Mouse (Mus musculus) skeletal muscle tissue, adult 2 months (tissue): ENCODE measurements at regions not wholly inside any gene's neighbourhood (a gene's known extent, or its start where the extent isn't known, plus 50 kb on each side); places are given as distances from the start of the nearest gene placed in this dataset.

Experiments
- DNase-seq: peaks from one replicate; pipeline ENCODE4 v3.0.0-alpha.2; 2012; ENCODE audit warnings: low read depth, low spot score

DNA sequence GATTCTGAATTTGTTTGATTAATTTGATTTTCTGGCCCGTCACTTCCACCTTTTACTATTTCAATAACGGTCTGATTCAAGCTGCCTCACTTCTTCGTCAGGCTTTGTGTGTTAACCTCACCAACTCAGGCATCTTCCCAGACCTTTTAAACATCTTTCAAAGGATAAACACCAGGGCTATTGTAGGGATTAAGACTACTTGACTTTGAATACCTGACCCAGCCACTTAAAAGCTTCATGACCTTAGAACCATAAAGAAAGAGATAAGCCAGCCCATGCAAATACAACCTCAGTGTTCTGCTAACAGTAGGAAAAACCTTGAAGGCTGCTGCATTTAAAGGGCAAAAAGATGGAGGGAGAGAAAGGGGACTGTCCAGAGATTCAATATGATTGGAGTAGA, 386.9 kb upstream of the Castor2 start:
- no peak for DNase-seq

DNA sequence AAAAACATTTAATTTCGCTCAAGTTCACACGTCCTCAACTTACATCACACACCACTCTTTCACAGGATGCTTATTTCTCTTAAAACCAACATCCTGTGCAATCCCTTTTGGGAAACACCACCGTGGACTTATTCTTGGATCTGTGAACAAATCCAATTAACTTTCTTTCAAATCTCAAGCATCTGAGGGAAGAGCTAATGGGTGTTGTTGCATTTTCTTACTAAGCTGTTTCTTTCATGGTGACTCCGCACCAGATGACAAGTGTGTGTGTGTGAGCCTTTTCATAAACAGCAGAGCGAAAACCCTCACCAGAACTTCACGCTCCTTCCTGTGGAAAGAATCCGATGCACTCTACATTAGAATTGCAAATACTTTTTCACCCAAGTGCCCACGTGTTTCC, 390.6 kb upstream of the Castor2 start:
- no peak for DNase-seq

DNA sequence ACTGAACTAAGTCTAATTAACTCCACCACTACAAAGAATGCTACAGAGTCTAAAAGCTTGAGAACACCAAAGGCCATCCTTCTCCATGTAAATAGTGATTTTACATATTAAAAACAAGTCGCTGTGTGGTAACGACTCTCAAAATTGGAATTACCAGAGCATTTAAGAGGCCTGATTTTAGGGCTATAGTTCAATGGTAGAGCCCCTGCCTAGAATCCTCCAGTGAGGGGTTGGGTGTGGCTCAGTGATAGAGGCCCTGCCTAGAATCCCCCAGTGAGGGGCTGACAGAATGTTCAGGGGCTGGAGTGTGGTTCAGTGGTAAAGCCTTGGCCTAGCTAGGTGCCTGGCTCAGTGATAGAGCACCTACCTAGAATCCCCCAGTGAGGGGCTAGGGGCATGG, 413.3 kb upstream of the Castor2 start:
- no peak for DNase-seq

DNA sequence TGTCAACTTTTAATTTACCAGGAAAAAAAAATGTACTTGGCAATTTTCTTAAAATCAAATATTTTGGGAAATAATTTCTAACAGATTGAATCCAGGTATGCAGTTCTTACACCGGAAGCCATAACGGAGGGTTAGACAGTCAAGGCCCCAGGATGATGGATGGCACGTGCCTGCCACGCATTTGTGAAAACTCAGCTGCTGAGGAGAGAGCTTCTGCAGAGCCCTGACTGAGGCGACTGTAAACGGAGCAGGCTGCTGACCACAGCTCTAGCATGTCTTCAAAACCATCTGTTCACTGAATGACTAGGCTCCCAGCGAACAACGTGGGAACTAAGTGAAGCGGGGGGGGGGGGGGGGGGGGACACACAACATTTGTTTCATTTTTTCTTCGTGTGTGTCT, 416.5 kb upstream of the Castor2 start:
- no peak for DNase-seq

DNA sequence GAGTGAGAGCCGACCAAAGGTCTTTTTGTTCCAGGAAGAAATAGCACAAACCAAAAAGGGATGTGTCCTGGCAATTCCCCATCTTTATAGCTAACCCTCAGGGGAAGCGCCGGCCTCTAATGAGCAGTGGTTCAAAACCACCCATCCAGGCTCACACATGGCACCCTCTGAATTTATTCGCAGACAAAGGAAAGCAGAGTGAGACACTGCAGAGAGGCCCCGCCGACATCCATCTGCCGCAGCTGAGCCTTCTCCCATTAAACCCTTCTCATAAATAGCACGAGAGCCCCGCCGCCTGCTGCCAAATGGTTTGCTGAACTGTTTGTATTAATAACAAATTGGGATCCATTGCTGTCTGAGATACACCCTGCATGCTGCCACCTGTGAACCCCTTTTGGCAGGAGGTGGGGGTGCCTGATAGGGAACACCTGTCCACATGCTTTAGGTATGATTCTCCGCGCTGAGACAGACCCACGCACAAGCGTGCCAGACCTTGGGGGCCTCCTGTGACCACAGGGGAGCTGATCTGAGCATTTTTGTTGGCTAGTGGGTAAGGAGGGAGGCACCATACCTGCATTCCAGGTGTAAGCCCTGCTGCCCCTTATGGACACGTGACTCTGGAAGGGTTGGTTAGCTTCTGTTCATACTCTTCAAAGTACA, 422.6 kb upstream of the Castor2 start:
- no peak for DNase-seq

DNA sequence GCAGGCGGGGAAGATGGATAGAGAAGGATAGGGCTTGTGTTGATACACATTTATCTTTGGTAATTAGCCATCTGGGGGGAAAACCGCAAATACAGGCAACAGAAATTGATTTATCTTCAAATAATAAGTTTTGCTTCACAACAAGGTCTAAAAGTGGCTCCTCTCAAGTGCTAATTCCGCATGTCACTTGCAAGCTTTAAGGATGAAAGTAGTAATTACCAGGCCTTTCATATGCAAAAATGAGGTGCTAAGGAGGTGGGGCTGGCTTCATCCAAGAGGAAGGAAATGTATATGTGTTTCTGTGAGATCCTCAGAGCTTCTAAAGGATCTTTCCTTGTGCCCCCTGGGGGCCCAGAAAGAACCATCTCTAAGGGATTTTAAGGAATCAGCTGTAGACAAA, 423.9 kb upstream of the Castor2 start:
- DNase-seq: no peak

DNA sequence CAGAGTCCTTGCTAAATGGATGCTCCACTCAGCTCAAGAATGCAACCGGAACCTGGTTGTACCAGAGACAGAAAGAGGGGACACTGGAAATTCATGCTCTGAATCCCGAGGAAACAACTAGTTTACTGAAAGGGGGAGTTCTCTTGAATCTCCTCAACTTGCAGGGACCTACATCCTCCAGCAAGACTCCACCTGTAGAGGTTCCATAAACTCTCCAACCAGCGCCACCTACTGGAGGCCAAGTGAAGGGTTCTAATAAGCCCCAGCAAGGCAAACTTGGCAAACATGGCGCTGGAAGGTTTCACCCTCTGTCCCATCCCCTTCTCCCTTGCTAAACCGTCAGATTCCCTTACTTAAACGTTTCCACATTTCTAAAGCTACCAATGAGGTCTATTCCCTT, 433.0 kb upstream of the Castor2 start:
- DNase-seq: peak; percentile 3

DNA sequence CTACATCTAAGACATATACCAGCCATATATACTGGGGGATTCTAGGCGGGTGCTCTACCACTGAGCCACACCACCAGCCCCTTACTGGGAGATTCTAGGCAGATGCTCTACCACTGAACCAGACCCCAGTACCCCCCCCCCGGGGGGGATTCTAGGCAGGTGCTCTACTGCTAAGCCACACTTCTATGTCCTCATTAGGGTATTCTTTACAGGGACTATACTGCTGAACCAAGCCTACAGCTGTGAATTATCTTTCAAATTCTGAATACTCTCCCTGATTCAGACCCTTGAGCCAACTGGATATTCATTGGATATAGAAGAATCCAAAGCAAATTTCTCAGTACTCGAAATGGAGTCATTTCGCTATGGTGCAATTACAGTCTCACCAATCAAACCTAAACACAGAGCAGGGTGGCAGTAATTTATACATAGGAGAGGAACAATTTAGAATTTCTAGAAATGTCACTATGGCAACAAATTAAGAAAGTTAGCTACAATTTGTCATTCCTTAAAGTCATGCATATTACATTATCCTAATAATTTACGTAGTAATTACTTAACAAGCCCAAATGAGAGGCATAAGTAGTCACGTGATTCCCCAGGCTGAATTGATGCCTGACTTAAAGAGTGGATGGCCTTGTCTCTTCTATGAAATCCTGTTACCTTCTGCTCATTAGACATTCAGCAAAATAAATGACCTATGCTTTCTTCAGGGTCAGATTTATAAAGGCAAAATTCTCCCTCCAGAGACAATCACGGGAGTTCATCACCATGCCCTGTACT, 436.8 kb upstream of the Castor2 start:
- no peak for DNase-seq

DNA sequence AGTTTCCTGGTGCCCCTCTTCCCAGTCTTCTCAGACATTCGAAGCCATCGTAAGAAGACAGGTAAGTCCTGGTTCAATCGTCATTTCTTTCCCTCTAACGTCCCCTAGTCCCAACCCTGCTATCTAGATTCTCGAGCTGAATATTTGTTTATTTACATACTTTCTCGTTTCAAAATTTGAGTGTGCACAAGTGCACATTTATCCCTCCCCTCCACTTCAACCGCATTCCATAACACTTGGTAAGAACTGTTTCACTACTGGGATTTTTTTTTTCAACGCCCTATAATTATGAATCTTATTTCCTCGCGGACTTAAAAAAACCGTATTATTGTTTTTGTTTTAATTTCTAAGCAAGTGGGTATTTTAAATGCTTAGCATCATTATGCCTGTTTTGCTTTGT, 439.2 kb upstream of the Castor2 start:
- DNase-seq: no peak

DNA sequence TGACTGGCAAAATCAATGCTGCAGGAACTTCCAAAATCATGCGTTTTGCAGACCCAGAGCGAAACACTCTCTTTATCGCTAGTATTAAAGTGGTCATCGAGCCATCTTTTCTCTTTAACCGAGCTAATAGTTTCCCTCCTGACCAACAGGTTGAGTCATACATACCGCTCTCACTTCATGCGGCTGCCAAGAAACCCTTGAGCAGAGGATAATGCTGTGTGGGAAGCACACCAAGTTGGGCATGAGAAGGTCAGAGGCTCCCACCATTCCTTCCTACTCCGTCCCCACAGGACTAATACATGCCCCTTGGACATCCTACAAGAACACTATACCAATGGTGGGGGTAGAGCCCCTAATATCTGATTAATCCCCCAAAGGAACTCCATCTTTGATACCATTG, 442.7 kb upstream of the Castor2 start:
- DNase-seq: no peak

DNA sequence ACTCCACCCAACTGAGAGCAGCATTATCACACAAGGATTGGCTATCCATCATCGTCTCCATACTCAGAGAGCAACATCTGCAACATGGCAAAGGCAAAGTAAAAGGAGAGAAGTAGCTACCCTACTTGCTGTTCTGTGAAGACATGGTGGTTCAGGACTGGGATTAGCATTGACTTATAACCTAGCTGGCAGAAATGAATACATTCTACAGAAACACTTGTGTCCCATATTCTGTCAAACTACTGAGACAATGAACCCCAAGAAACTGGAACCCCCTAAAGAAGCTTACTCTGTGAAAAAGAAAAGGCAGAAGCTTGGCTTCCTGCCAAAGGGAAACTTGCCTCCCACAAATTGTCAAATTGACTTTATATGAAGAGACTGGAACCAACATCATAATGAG, 446.1 kb upstream of the Castor2 start:
- DNase-seq: no peak

DNA sequence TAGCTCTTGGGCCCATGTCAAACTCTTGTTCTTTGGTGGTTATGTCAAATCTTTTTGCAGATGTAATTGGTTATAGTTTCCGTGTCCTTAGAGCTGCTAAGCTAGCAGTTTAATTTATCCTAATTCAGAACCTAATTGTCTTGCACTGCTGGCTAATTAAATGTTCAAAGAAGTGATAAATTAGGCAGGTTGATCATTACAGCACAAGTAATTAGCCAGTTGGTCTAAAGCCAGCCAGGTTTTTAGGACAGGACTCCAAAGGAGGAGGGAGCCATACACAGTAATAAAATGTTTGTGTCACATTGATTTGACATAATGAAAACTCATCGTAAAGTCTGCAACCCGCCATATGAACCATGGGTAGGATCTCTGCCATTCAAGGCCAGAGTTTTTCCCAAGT, 449.3 kb upstream of the Castor2 start:
- DNase-seq: no peak

DNA sequence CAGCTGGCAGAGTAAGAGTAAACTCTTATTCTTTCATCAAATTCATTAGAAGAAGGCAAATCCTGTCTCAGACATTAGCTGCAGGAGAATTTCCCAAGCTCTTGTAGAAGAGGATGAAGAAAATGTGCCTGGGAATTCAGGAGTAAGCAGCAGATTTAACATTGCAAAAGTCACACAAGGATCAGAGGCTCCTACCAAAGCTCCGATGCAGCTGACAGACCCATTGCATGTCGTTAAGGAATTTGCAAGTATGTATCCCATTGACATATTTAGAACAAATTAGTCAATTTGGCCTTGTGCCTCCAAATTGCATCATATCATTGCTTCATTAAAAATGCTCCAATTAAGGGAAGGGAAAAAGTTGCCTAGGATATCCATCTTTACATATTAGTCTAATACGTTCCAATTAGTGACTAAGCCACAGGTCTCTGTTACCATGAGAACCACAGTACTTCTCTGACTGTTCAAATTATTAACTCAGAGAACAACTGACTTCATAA, 453.8 kb upstream of the Castor2 start:
- no peak for DNase-seq

DNA sequence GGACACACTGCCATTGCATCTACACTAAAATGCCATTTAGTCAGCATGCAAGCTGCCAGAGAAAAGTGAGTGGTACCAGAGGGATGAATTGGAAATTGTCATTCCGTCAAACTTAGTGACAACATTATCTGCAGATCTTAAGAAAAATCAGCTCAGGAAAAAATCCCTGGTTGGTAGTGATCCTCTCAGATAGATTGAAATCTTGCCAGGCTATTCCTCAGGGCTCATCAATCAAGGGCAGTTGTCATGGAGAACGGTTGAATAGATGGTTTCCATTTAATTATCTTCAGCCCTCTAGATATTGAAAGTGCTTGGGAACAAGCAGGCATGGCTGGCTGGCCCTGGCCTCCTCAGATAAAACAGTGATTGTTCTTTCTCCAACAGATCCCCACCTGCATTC, 456.2 kb upstream of the Castor2 start:
- DNase-seq: no peak

DNA sequence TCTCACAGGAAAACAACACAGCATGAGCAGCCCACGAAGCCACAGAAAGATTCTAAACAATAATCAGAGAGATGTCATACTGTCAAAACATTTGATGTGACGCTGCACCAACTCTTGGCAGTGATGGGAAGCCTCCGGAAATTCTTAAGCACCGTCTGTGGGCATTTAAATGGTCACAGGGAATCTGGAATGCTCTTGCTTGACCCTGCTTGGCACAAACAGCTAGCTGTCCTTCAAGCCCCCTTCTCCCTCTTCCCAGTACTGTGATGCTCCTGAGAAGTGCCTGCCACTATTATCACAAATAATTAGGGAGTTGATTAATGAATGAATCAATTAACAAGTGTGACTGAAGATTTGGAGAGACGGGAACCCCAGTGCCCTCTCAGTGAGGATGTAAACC, 465.0 kb upstream of the Castor2 start:
- DNase-seq: no peak

DNA sequence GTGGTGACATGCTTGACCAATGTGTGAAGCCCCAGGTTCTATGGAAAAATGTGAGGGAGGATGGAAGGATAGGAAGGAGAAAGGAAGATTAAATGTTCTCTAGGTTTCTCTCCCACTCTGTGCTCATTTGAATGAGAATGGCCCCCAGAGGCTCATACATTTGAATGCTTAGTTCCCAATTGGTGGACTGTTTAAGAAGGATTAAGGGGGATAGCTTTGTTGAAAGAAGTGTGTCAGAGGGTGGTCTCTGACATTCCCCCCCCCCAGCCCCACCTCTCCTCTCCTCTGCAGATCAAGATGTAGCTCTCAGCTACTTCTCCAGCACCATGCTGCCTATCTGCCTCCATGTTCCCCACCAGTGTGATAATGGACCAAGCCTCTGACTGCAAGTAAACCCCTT, 467.7 kb upstream of the Castor2 start:
- no peak for DNase-seq

DNA sequence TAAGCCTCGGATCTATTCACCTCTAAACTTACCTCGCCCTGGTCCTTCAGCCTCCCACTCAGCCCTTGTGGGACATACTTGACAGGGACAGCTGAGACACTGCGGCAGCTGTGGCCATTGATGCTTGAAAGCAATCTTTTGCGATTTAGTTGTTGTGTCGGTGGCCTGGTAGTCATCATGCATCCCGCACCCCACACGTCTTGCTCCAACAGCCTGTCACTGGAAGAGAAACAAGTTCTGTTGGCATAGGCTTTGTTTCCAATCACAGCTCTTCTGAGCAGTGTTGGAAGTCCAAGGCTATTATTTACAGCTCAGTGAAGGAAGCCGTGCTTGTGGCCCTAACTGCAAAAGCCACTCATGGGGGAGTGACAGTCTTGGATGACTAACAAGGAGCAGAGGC, 480.2 kb upstream of the Castor2 start:
- DNase-seq: no peak

DNA sequence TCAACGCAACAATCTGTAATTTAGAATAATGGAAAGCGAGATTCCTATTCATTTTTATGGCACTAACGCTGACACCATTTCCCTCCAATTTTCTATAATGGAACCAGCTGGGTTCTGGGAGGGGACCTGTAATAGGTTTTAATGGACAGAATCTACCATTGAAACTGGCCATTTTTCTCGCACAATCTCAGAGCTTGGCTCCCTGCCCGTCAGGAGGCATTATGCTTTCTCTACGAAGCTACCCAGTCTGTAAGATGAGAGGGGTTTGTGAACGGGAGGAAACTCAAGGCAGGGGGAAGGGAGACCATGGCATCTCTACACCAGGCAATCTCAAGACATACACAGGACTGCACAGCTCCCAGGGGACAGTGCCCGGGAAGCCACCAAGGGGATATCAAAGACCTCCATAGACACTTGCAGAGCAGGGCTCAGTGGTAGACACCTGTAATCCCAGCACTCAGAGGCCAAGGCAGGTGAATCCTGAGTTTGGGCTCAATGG, 498.2 kb upstream of the Castor2 start:
- no peak for DNase-seq

DNA sequence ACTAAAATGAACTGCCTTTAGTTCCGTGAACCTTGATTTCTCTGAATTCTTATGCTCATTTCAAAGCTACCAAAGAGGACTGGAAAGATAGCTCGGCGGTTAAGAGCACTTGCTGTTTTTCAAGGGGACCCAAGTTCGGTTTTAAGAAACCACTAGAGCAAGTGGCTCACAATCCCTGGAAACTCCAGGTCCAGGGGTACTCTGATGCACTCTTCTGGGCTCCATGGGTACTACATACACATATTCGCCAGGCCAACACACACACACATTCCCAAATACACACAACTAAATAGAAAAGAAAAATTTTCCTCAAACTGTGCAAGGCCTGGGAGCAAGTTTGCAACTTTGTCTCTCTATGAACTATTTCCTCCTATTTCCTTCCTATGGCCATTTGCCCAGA, 498.9 kb upstream of the Castor2 start:
- no peak for DNase-seq

DNA sequence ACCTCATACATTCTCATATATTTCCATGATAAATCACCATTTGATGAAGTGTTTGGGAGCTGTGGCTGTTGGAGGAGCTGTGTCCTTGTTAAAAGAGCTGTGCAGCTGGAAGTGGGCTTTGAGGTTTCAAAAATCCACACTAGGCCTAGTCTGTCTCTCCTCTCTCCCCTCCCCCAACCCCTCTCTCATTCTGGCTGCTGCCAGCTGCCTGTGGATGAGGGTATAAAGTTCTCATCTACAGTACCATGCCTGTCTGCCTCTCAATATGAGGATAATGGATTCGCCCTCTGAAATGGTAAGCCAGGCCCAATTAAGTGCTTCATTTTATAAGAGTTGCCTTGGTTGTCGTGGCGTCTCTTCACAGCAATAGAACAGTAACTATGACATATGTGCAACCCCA, 501.4 kb upstream of the Castor2 start:
- DNase-seq: no peak

DNA sequence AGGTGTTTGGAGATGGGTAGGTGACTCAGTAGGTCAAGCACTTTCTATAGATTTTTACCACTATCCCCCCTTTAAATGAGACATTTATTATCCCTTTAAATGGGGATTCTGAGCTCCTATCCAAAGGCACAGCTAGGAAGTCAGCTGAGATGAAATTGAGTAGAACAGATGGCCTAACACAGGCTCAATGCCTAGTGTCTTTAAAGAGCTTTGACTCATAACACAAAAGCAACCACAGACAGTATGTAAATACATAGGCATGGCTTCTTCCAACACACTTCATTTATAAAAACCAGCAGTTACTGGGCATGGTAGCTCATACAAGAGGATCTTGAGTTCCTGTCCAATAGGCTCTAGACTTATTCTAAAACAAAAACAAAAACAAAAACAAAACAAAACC, 513.0 kb upstream of the Castor2 start:
- DNase-seq: no peak

DNA sequence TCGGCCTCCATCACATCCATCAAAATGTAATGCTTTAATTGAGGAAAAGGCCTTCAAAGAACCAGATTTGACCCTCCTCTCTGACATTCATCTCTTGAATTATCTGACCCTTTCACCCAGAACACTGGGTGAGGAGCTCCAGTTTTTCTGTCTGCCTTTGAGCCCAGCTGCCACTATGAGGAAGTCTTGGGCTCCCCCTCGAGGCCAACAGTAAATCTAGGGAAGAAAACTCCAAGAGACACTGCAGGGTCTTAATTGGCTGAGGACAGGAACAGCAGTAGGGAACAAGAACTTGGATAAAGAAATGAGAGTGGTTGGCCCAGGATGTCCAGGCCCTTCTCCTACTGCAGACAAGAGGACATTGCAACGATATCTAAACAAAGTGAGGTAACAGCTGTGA, 514.3 kb upstream of the Castor2 start:
- DNase-seq: peak; percentile 11

DNA sequence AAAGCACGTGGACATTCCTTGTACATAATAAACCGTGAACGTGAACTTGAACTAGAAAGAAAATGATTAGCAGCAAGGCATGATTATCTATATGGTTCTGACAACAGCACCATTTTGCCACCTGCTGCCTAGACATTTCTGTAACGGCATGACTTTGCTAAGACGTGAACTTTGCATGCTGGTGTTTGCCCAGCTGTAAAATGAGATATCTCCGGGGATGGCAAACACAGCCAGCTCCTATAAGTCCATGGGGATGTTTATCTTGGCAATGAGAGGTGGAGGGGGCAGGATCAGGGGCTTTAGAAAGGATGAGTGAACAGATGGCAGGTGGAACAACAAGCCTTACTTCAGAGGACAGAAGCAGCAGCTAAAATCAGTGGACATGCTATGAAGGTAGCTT, 522.9 kb upstream of the Castor2 start:
- no peak for DNase-seq
